Mouse (Mus musculus): ENCODE measurements around the gene Tmem8b.

- TF ChIP-seq MAFK (IDR thresholded peaks at IDR 0.05; ENCODE audit: insufficient read depth, low read depth, low read length) (no peak), ZC3H11A (IDR thresholded peaks at IDR 0.05; ENCODE audit: borderline replicate concordance, low read depth, low read length) (no peak), HCFC1 (IDR thresholded peaks at IDR 0.05; ENCODE audit: borderline replicate concordance, insufficient read depth, low read length) (no peak), ZNF384 (IDR thresholded peaks at IDR 0.05; ENCODE audit: low read depth, low read length) (no peak)
Observed at GRCm38 (mm10) chr4:43730750-43731297, 62.1 kb downstream of the Tmem8b start.

Measured in ES-E14 (cell line).